Mouse (Mus musculus) liver, embryonic 14.5 days (tissue): ENCODE data around the gene Ptprn2.

Experiments
- CTCF ChIP-seq: IDR thresholded peaks from 2 replicates; pipeline ENCODE4 v1.5.1; 2016; ENCODE audit warnings: antibody characterized with exemption, low read depth, control low read depth
- EP300 ChIP-seq: IDR thresholded peaks from 2 replicates; pipeline ENCODE4 v1.6.1; 2016; ENCODE audit warnings: antibody characterized with exemption, low read depth

- TF ChIP-seq CTCF (no peak), EP300 (no peak)
These were observed 490.0 kb downstream of the Ptprn2 start for GRCm38 (mm10) chr12:116975547-116975946.
